Mouse (Mus musculus) megakaryocyte progenitor cell, adult 5-6 weeks (primary cell): ENCODE data around the gene Iqschfp. TPM values are rescaled to one million over a fixed set of nuclear protein-coding genes. Genes with fewer than 3 reads are reported as not detected.

ENCODE experiments used
- ATAC-seq: replicated peaks from 2 replicates; pipeline ENCODE4 v1.8.0; 2016; ENCODE audit warnings: mild to moderate bottlenecking, moderate TSS enrichment, inconsistent platforms; ENCODE audit not compliant: poor library complexity
- total RNA-seq, 2 experiments: library from RNA; stranded (forward) in 1 of 2; stranded (reverse) in 1 of 2; fragments of 157-497, 149-512 nt in 1 of 2; fragments of 200-1000 nt in 1 of 2; gene quantifications; 2 replicates each; pipeline versions ENCODE4 v1.2.3 to v1.2.4; 2015 to 2017

Gene Iqschfp
- total RNA-seq, 2 experiments from 2014 or later = not detected

DNA sequence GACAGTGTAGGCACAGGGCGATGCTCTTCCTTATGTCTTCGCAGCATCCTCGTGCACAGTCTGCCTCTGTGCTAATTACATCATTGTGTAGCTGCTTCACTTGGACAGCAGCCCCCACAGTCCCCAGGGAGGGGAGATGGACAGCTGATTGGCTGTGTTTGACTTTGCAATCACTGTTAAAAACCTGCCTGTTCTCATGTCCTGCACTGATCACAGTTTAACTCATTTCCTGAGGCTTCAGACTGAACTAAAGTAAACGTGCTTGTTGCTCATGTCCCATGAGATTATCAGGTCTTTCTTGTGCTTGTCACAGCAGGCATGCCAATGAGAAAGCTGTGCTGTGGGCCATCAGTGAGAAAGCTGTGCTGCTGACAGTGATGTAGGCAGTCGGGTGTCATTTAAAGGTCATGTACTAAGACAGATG lies 60.5 kb downstream of the Iqschfp start:
- no peak for ATAC-seq

DNA sequence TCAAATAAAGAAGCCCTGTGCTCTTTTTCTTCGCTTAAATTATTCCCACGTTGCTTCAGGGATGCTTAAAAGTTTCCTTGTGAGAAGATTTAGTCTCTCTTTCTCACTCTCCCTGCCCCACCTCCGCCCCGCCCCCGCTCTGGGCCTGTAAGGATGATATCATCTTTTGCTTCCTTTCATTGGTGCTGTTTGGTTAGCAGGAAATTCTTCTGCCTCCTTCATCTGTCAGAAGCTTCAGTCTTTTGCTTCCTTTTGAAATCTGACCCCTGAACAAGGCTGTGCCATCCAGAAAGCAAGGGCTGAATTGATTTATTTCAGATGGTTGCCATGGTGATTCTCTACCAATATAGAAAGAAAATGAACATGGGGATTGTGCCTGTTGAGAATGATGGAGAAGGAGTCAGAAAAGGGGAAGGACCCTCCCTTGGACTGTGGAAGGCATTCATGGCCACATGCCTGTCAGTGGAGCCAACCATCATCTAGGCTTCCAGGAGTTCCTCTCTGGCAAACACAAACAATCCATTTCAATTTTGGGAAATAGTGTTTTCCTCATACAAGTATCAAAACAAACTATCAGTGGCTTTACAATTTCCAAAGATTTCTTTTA lies 62.5 kb downstream of the Iqschfp start:
- ATAC-seq = no peak

GRCm38 (mm10) chr3:67959672-67960071 lies 67.6 kb downstream of the Iqschfp start:
- no peak for ATAC-seq

DNA sequence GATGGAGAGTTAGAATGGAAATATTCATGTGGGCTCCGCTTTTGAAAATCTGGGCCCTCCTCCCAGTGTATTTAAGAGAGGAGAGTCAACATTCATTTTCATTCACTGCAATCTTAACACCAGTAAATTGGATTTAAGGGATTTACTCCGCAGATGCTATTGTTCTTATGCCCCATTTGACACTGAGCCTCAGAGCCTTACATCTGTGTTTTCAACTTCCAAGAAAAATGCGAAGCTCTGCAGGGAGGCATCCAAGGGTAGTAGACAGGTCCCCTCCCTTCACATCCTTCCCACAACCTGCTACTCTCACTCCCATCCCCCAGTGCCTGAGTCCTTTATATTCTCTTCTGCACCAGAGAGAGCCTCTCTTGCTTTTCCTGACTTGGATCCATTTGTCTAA lies 68.1 kb downstream of the Iqschfp start:
- ATAC-seq = no peak

DNA sequence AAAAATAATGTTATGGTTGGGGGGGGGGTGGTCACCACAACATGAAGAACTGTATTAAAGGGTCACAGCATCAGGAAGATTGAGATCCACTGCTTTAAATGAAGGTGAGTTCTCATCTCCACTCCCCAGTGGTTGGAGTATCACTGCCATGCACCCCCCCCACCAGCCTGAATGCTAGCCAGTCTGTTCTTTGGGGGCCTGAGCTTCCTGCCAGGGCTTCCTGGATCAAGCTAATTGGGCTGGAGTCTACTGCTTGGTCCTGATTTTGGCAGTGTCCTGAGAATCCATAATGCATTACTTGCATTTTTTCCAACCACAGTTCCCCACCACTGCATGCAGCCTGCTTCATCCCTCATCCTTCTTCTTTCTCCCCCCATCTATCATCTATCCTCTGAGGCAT lies 68.7 kb downstream of the Iqschfp start:
- no peak for ATAC-seq

GRCm38 (mm10) chr3:67961934-67962639 lies 70.1 kb downstream of the Iqschfp start:
- no peak for ATAC-seq

DNA sequence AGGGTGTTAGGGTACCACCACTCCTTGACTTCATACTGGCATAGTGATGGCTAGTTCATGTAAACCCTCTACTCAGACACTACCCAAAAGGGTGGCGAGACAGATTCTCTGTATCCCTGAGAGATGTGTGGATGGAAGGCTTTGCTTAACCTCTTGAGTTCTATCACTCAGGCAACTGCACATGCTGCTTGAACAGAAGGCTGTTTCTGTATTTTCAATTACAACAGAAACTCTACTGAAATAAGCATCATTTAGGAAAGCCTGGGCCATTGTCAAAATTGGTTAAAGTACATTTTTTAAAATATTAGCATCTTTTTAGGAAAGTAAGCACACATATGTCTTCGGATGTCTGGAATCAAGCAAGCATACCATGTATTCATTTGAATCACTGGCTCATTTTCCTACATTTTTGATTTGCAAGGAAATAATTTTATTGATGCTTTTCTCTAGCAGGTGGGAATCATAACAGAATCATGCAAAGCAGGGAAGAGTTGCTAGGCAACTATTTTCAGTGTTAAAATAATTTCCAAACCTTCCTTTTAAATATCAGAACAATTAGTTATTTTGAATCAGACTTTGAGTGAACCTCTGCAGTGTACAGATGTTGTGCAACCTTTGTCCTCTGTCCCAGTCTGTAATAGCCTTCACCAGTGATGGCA lies 82.4 kb downstream of the Iqschfp start:
- ATAC-seq = no peak

GRCm38 (mm10) chr3:67980006-67980405 lies 88.0 kb downstream of the Iqschfp start:
- no peak for ATAC-seq

DNA sequence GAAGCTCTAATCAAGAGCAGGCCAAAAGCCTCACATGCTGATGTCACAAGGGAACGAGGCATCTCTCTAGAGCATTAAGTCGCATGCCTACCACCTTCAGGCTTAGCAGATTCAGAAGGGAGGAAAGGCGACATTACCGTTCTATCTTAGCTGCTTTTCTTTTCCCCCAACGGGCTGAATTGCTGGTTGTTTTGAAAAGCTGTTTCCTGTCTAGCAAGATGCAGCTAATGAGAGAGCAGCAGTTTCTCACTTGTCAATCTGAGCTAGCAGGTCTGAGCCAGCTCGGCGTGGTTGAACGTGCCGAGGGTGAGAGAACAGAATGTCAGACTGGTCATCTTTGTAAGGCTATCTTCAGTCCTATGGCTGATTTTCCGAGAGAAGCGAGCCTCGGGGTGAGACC lies 91.3 kb downstream of the Iqschfp start:
- no peak for ATAC-seq

GRCm38 (mm10) chr3:68002415-68002814 lies 110.4 kb downstream of the Iqschfp start:
- no peak for ATAC-seq

DNA sequence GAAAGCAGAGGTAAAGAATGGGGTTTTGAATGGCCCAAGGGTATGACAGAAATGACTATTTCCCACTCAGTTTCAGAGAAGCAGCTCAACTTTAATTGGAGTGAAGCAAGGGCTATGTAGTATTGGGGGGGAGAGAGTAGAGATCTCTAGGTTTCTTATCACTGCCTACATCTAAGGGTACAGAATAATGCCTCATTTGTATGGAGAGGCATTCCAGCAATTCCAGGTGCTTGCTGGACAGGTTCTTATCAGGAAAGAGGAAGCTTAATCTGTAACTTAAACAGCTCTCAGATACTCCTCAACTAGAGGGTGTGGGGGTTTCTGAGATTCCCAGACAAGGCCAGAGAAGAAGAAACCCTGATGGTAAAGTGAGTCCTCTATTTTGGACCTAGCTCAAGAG lies 120.3 kb downstream of the Iqschfp start:
- no peak for ATAC-seq

DNA sequence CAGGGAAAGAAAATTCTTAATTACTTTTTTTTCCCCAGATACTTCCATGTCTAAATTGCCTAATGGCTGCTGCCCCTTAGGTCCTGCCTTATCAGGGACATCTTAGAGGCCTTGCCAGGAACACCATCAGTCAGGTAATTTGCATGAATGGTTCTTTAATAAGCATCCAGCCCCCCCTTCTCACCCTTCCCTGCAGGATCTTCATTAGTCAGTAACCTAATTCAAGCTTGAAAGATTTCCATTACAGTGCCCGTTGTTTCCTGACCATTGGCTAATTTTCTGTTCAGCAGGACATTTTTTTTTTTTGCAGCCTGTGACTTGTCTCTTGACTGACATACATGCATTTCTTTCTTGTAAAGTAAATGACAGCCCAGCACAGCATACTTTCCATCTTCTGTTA lies 123.8 kb downstream of the Iqschfp start:
- no peak for ATAC-seq

DNA sequence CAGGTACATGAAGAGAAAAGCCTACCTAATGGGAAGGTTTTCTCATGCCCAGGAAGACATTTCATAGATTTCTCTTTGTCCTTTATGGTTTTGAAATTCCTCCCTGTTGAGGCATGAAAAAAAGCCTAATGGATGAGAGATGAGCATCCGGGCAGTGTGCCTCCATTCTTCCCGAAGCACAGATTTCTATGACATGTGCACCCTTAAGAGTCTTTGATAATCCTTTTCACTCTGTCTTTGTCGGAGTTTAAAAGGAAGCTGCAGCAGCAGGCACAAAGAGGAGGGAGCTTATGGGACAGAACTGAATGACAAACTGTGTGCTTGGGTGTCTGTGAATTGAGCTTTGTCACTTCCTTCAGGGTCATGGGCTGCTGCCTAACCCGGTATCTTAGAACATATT lies 127.4 kb downstream of the Iqschfp start:
- ATAC-seq = no peak

GRCm38 (mm10) chr3:68036097-68036496 lies 144.1 kb downstream of the Iqschfp start:
- ATAC-seq = no peak

DNA sequence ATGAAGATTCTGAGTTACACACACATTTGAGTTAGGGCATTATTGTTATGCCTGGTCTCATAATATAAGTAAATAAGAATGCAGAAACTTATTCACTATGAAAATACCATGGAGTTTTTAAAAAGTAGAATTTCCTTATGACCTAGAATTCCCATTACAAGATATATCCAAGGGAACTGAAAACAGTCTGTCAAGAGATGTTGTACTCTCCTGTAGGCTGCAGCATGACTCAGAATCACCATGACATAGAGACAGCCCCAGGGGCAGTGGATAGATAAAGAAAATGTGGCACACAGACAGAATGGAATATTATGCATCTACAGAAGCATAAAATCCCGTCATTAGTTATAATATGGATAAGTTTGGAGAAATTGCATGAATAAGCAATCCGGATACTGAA lies 150.9 kb downstream of the Iqschfp start:
- ATAC-seq = no peak

DNA sequence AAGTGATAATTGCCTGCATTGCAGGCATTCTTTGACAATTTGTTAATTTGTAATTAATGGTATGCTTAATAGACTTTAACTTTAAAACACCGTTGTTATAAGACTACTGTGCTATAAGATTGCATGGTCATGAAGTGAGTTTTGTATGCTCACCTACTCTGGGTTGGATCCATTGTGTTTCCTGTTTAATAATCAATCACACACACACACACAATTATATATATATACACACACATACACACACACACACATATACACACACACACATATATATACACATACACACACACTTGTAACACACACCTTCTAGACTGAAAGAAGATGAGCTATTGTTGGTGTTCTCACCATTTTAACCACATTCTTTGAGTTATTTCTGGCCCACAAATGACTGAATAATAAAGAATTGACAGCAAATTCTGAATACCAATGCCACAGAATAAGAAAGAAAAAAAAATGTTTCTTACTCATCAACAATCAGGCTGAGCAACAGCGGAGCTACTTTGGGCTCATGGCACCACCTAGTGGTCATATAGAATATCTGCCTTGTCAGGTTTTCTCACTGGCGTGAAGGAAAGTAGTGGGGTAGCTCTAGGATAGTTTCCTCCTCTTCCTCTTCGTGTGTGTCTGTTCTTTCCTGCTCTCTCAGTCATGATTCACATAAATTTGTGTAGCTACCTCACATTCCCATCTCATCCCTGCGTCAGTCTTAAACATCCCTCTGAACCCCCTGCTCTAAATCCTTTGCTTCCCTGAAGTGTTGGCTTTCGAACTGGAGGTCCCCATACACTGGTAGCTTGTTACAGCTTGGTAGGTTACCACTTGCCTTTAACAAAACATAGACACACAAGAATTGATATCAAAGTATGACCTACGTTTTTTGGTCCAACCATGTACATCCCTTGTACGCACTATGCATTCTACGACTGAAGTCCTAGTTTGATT lies 153.7 kb downstream of the Iqschfp start:
- ATAC-seq = peak; percentile 92

- ATAC-seq = peak; percentile 79
Observed at GRCm38 (mm10) chr3:68053538-68053937, 161.5 kb downstream of the Iqschfp start.

DNA sequence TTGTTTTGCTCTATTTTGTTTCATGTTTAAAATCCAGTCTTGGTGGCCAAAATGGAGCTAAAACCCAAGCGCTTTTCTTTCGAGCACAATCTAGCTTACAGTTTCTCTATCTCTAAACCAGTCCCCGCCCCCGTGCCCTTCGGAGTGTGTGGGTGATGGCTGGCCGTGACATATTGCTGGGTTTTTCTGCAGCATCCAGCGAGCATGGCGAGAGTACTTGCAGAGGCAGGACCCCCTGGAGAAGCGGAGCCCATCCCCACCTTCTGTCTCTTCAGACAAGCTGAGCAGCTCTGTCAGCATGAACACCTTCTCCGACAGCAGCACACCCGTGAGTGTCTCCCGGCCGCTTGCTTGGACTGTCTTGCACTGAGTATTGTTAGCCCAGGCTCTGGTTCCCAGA lies 163.0 kb downstream of the Iqschfp start:
- no peak for ATAC-seq

GRCm38 (mm10) chr3:68056373-68057275 lies 164.6 kb downstream of the Iqschfp start:
- peak; percentile 84 for ATAC-seq

DNA sequence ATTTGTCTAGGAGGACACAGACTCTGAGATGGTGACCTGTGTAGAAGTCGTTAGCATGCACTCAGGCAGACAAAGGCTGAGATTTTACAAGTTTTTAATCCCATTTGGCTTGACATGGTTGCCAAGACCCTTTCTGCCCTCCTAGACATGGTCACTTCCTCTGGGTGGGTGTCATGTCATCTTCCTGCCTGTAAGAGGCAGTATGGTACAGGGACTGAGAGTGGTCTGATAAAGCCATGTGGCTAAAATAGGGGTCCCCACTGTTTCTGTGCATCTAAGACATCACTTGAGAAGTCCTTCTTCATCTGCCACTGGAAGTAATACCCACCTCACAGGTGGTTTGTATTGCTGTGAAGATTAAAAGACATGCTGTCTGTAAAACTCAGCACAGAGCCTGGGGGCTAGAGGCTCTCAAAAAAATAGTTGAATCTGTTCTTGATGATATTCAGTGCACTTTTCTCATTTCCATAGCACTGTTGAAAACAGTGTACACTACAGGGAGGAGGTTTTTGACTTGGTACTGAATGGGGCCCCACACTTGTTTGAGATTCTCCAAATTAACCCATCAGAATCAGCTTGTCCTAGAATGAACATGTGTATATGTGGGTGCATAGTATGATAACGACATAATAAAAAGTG lies 167.2 kb downstream of the Iqschfp start:
- ATAC-seq = peak; percentile 56
